Mouse (Mus musculus) midbrain, embryonic 13.5 days (tissue): Measurements from ENCODE around the gene Cdk8. TPM values are rescaled to one million over a fixed set of nuclear protein-coding genes. Genes with fewer than 3 reads are reported as not detected.
A peak's percentile ranks its signal among the peaks of the same experiment; 100 is the strongest.

Experiments
- ATAC-seq: fragments of 200-750 bp; cut with Nextera tagmentation; 2 replicates; pipeline ENCODE4 v1.8.0; 2017; ENCODE audit warnings: mild to moderate bottlenecking, moderate TSS enrichment, moderate library complexity
- H3K27ac ChIP-seq: fragments of 300-500 bp; sonication (generic); 2 replicates; pipeline ENCODE4 v1.5.1; 2015; ENCODE audit warnings: inconsistent platforms, mild to moderate bottlenecking, moderate library complexity
- H3K27me3 ChIP-seq: fragments of 300-500 bp; sonication (generic); 2 replicates; pipeline ENCODE4 v1.6.1; 2015; ENCODE audit warnings: mild to moderate bottlenecking, inconsistent platforms
- H3K36me3 ChIP-seq: fragments of 300-500 bp; sonication (generic); 2 replicates; pipeline ENCODE4 v1.6.1; 2015; ENCODE audit warnings: mild to moderate bottlenecking, inconsistent platforms
- H3K4me1 ChIP-seq: fragments of 300-500 bp; sonication (generic); replicated peaks from 2 replicates; pipeline ENCODE4 v1.6.1; 2015; ENCODE audit warnings: inconsistent platforms
- H3K4me2 ChIP-seq: fragments of 300-500 bp; sonication (generic); replicated peaks from 2 replicates; pipeline ENCODE4 v1.6.1; 2015; ENCODE audit warnings: moderate library complexity, mild to moderate bottlenecking, inconsistent platforms
- H3K4me3 ChIP-seq: fragments of 300-500 bp; sonication (generic); replicated peaks from 2 replicates; pipeline ENCODE4 v1.5.1; 2015; ENCODE audit warnings: mild to moderate bottlenecking, inconsistent platforms
- H3K9ac ChIP-seq: fragments of 300-500 bp; sonication (generic); replicated peaks from 2 replicates; pipeline ENCODE4 v1.6.1; 2015; ENCODE audit warnings: mild to moderate bottlenecking, inconsistent platforms
- H3K9me3 ChIP-seq: fragments of 300-500 bp; sonication (generic); 2 replicates; pipeline ENCODE4 v1.6.1; 2016; ENCODE audit warnings: mild to moderate bottlenecking, inconsistent platforms
- WGBS: fragments of 180-500 bp; shearing (Covaris S2); methylation state at CpG from one replicate; pipeline ENCODE4 v1.1.7; 2015; 5-methylcytosine and 5-hydroxymethylcytosine counted together
- polyA plus RNA-seq: library from polyadenylated mRNA; unstranded; fragments of >200 nt; fragmentation: Nextera tagmentation; extraction: Ambion mirVana; gene quantifications from 2 replicates; pipeline ENCODE4 v1.2.1, GENCODE M21; 2015

The Cdk8 gene
- polyA plus RNA-seq, 1 experiment from 2014 or later: 25.6 TPM

DNA sequence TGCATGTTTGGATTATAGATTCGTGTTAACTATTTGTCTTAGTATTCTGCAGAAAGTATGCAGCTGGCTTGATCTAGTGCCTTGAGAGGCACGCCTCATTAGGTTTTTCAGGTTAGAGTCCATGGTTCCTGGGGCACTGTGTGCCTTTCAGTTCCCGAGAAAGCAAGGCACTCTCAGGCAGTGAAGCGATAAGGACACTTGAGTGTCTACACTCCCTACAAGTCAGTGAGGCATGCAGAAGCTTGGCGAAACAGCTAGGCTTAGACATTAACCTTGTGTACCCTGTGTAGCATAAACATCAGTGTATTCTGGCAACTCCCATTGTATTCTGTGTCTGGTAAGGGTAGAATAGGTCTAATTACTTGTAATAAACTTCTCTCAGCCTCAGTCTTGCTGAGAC lies 25.5 kb upstream of the Cdk8 start:
- no peak overlapping the region for H3K4me2 ChIP-seq
- WGBS: 96% methylated on average over 5 of the region's 5 CpGs
- no peak overlapping the region for H3K9ac ChIP-seq
- H3K27me3 ChIP-seq: no peaks in the 10 kb centered on the region
- no peak overlapping the region for H3K4me3 ChIP-seq
- peaks cover 89% of the 10 kb centered on the region for H3K36me3 ChIP-seq
- no peak overlapping the region for H3K27ac ChIP-seq
- ATAC-seq: no peak
- peaks cover 6% of the 10 kb centered on the region; the same call in 1 of the 2 replicates for H3K9me3 ChIP-seq
- H3K4me1 ChIP-seq: no peaks in the 10 kb centered on the region

- 8% methylated on average over 13 of the region's 13 CpGs for WGBS
- Histone ChIP-seq H3K4me3 (peak overlapping the region; percentile 79), H3K27me3 (no peaks in the 10 kb centered on the region), H3K9ac (peak overlapping the region; percentile 85), H3K4me1 (peaks cover 22% of the 10 kb centered on the region), H3K36me3 (peaks cover 34% of the 10 kb centered on the region), H3K27ac (0 out of 2 replicates have a peak overlapping the region, but pooled peaks have one; percentile 98), H3K4me2 (peak overlapping the region; percentile 64), H3K9me3 (no peaks in the 10 kb centered on the region)
- ATAC-seq: peak; percentile 61
Observed at GRCm38 (mm10) chr5:146220501-146220878, 10.5 kb upstream of the Cdk8 start.

DNA sequence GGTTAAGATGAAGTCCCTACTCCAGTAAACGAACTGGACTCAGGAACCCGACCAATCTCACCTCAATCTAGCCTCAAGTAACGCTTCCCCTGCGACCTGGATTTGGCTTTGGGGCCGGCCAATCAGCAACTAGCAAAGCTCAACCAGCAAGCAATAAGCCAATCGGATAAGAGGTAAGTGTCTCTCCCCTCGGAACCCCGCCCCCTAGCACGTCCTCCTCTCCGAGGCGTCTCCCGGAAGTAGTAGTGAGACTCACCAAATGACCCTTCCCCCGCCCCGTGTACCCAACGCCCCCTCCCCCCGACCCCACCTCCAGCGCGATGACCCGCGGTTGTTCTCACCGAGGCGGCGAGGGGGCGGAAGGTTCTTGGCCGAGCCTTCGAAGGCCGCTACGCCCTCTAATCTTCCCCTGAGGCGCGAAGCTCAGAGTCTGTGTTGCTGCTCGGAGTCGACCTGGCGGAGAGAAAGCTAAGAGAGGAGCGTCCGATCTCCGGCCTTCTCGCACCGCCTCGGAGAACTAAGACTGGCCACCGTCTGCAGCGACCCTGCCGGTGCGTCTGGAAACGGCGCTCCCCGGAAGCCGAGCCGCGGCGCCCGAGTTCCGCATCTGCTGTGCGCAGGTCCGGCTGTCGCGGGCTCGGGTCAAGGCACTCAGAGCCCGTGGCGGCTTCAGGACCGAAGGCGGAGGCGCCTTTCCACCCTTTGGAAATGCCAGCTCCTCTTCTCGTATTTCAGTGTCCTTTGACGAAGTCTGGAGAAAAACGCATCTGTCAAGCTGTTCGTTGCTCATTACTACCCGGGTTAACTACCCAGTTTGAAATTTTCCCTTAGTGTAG lies 9.9 kb upstream of the Cdk8 start, which contains the start of gene Rnf6:
TSS of gene Rnf6 (minus strand) at position 677 of the 836 bp plus-strand sequence.
- H3K9me3 ChIP-seq: no peaks in the 10 kb centered on the region
- no peaks in the 10 kb centered on the region for H3K27me3 ChIP-seq
- H3K4me3 ChIP-seq: peak within 1 kb of the TSS; percentile 79
- H3K27ac ChIP-seq: peak within 1 kb of the TSS; percentile 98
- H3K36me3 ChIP-seq: peaks cover 27% of the 10 kb centered on the region
- ATAC-seq: peak; percentile 99
- peak within 1 kb of the TSS; percentile 64 for H3K4me2 ChIP-seq
- peaks cover 22% of the 10 kb centered on the region for H3K4me1 ChIP-seq
- WGBS: under 1% methylated on average over 65 of the region's 67 CpGs
- H3K9ac ChIP-seq: peak within 1 kb of the TSS; percentile 85

DNA sequence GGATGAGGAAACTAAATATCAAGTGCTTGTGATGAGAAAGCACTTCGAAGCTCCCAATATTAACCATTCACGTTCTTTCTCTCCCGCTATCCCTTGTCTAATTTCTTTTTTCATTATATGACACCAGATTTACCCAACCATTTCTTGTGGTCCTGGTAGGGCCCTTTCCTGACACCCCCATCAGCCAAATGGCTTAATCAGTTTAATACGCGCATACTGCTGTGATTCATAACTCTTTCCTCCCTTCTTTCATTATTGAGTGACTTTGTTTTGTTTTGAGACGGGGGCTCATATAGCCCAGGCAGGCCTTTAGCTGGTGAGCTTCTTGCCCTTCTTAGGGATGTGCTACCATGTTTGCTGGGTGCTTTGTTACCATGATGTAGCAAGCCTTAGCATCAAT lies 9.3 kb upstream of the Cdk8 start:
- H3K4me2 ChIP-seq: peak overlapping the region; percentile 64
- no peaks in the 10 kb centered on the region for H3K9me3 ChIP-seq
- peaks cover 22% of the 10 kb centered on the region for H3K4me1 ChIP-seq
- 33% methylated on average over 6 of the region's 6 CpGs for WGBS
- peak overlapping the region; percentile 98 for H3K27ac ChIP-seq
- ATAC-seq: no peak
- H3K9ac ChIP-seq: peak overlapping the region; percentile 85
- peak overlapping the region; percentile 79 for H3K4me3 ChIP-seq
- peaks cover 25% of the 10 kb centered on the region for H3K36me3 ChIP-seq
- no peaks in the 10 kb centered on the region for H3K27me3 ChIP-seq

- no peaks in the 10 kb centered on the region for H3K9me3 ChIP-seq
- no peak overlapping the region for H3K9ac ChIP-seq
- no peak overlapping the region for H3K4me3 ChIP-seq
- peaks cover 22% of the 10 kb centered on the region for H3K4me1 ChIP-seq
- ATAC-seq: no peak
- H3K4me2 ChIP-seq: no peak overlapping the region
- H3K27ac ChIP-seq: no peak overlapping the region
- 88% methylated on average over 5 of the region's 5 CpGs for WGBS
- H3K27me3 ChIP-seq: no peaks in the 10 kb centered on the region
- peaks cover 9% of the 10 kb centered on the region; the same call in 1 of the 2 replicates for H3K36me3 ChIP-seq
Observed at GRCm38 (mm10) chr5:146223786-146224185, 7.2 kb upstream of the Cdk8 start.

GRCm38 (mm10) chr5:146227496-146227895 lies 3.5 kb upstream of the Cdk8 start:
- H3K4me3 ChIP-seq: no peak overlapping the region
- ATAC-seq: no peak
- no peak overlapping the region for H3K9ac ChIP-seq
- no peaks in the 10 kb centered on the region for H3K36me3 ChIP-seq
- H3K27ac ChIP-seq: no peak overlapping the region
- H3K9me3 ChIP-seq: no peaks in the 10 kb centered on the region
- no peaks in the 10 kb centered on the region for H3K27me3 ChIP-seq
- H3K4me2 ChIP-seq: no peak overlapping the region
- 91% methylated on average over 8 of the region's 8 CpGs for WGBS
- H3K4me1 ChIP-seq: peaks cover 9% of the 10 kb centered on the region

DNA sequence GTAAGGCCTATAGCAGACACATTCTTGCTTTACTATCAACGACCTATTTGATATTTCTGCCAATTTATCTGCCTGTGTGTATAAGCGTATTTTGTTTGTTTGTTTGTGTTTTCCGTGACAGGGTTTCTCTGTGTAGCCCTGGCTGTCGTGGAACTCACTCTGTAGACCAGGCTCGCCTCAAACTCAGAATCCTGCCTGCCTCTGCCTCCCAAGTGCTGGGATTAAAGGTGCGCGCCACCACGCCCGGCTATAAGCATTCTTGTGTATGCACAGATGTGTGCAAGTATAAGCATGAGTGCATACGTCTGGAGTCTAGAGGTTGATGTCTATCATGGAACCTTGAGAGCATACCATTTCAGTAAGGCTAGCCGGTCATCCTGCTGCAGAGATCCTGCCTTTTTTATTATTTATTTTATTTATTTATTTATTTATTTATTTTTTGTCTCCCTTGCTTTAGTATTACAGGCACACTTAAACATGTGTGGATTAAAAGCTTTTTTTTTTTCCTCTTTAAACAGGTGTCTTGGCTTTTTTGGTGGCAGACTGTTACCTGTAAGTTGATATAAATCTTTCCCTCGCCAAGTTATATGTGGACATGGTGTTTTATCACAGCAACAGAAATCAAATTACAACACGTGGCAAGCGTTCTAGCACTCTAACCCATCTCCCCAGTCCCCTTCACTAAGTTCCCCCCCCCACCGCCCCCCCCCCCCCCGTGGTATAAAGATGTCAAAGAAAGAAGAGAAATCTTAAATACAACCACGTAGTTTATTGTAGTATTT lies 970 bp upstream of the Cdk8 start:
- 57% methylated on average over 17 of the region's 17 CpGs for WGBS
- H3K4me3 ChIP-seq: peak overlapping the region; percentile 91
- peaks cover 27% of the 10 kb centered on the region for H3K4me1 ChIP-seq
- H3K4me2 ChIP-seq: peak overlapping the region; percentile 66
- H3K27me3 ChIP-seq: no peaks in the 10 kb centered on the region
- no peaks in the 10 kb centered on the region for H3K36me3 ChIP-seq
- peak; percentile 1; the same call in 1 of the 2 replicates for ATAC-seq
- H3K27ac ChIP-seq: peak overlapping the region; percentile 97
- H3K9ac ChIP-seq: peak overlapping the region; percentile 95; the same call in 1 of the 2 replicates
- no peaks in the 10 kb centered on the region for H3K9me3 ChIP-seq

DNA sequence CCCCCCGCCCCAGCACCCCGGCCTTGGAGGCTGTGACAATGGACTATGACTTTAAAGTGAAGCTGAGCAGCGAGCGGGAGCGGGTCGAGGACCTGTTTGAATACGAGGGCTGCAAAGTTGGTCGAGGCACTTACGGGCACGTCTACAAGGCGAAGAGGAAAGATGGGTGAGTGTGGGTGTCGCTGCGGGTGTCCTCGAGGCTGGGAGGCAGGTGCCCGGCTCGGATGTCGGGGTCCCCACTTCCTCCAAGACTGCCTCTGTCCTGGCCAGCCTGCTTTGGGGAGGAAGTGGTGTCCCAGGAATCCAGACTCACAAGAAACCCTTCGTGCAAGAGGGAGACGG lies 596 bp downstream of the Cdk8 start:
- peak overlapping the region; percentile 97 for H3K27ac ChIP-seq
- peaks cover 39% of the 10 kb centered on the region for H3K4me1 ChIP-seq
- WGBS: under 1% methylated on average over 19 of the region's 19 CpGs
- no peaks in the 10 kb centered on the region for H3K36me3 ChIP-seq
- no peak; the same call in 1 of the 2 replicates for ATAC-seq
- peak overlapping the region; percentile 91 for H3K4me3 ChIP-seq
- H3K9me3 ChIP-seq: no peaks in the 10 kb centered on the region
- peak overlapping the region; percentile 95 for H3K9ac ChIP-seq
- no peaks in the 10 kb centered on the region for H3K27me3 ChIP-seq
- H3K4me2 ChIP-seq: peak overlapping the region; percentile 66

DNA sequence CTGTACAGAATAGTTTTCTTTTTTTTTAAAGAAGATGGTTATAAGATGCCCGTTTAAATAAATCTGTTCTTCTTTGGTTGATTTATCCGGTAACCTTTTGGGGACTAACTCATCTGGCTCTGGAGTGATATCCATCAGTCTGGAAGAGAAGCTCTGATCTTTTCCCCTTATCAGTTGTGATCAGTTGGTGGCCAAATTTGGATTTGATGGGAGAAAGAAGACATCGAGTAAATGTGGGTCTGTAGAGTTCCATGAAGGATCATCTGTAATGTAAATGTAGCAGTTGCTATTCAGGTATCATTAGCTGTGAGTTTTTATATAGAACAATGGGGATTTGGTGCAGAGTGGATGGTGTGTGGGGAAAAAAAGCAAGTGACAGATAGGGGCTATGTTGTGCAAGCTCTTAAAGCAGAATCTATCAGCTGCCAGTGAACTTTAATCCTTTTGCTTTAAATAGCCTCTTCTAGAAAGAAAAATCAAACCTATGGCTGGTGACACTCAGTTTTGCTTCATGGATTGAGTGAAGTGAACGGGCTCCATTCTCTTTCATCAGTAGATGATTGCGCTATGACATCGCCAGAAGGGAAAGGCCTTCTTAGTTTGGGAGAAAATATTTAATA lies 1.1 kb downstream of the Cdk8 start:
- WGBS: 34% methylated on average over 6 of the region's 6 CpGs

DNA sequence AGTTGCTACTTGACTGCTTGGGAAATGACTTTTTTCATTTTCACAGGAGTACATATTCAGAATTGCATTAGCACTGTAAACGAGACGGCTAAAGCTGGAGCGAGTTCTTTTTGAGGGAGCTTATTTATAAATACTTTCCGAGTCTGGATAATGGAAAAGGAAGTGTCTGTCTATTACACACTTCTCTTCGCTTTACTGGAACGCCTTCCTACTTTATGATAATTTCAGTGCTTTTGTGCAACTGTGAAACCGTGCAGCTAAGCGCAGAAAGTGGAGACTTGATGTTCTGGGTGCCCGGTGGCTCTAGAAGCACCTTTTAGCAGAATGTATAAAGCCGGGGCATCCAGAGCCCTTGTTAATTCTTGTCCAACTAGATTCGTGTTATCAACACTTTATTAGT lies 1.8 kb downstream of the Cdk8 start:
- 63% methylated on average over 11 of the region's 11 CpGs for WGBS
- Histone ChIP-seq H3K9me3 (no peaks in the 10 kb centered on the region), H3K4me2 (peak overlapping the region; percentile 66), H3K36me3 (no peaks in the 10 kb centered on the region), H3K4me3 (peak overlapping the region; percentile 91), H3K9ac (peak overlapping the region; percentile 95), H3K27ac (no peak overlapping the region), H3K27me3 (no peaks in the 10 kb centered on the region), H3K4me1 (peaks cover 39% of the 10 kb centered on the region)
- no peak for ATAC-seq

More for the DNA sequence above, 1.1 kb downstream of the Cdk8 start:
- no peak for ATAC-seq
- no peaks in the 10 kb centered on the region for H3K27me3 ChIP-seq
- no peaks in the 10 kb centered on the region for H3K9me3 ChIP-seq
- peak overlapping the region; percentile 95 for H3K9ac ChIP-seq
- peak overlapping the region; percentile 91 for H3K4me3 ChIP-seq
- no peak overlapping the region for H3K27ac ChIP-seq
- H3K4me1 ChIP-seq: peaks cover 39% of the 10 kb centered on the region
- H3K4me2 ChIP-seq: peak overlapping the region; percentile 66
- no peaks in the 10 kb centered on the region for H3K36me3 ChIP-seq

DNA sequence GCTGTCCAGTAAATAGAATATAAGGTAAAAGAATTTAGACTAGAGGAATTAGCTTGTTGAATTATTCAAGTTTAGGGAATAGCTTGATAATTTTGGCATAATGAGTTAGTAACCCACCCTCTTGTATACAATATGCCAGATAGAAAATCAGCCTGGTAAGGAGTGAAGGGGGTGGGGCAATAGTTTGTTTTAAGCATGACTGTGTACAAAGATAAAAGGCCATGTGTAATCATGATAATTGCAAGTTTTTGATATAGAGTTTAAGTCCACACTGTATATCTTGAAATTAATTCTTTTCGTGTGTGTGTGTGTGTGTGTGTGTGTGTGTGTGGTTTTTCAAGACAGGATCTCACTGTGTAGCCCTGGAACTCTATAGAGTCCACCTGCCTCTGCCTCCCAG lies 3.3 kb downstream of the Cdk8 start:
- no peak for ATAC-seq
- Histone ChIP-seq H3K9ac (no peak overlapping the region), H3K4me2 (no peak overlapping the region), H3K27me3 (no peaks in the 10 kb centered on the region), H3K4me1 (peaks cover 42% of the 10 kb centered on the region), H3K36me3 (0 out of 2 replicates have a peak, but pooled peaks cover 3% of the 10 kb centered on the region), H3K27ac (no peak overlapping the region), H3K4me3 (no peak overlapping the region), H3K9me3 (no peaks in the 10 kb centered on the region)
- 83% methylated on average over 1 of the region's 1 CpGs for WGBS
